Mouse (Mus musculus): ENCODE measurements around the gene Mtch2.
"Not testable (repeated sequence)": the region's sequence is repeated elsewhere in the genome, so short reads cannot be mapped to it uniquely, and the experiment has no call there.

Gene Mtch2

DNA sequence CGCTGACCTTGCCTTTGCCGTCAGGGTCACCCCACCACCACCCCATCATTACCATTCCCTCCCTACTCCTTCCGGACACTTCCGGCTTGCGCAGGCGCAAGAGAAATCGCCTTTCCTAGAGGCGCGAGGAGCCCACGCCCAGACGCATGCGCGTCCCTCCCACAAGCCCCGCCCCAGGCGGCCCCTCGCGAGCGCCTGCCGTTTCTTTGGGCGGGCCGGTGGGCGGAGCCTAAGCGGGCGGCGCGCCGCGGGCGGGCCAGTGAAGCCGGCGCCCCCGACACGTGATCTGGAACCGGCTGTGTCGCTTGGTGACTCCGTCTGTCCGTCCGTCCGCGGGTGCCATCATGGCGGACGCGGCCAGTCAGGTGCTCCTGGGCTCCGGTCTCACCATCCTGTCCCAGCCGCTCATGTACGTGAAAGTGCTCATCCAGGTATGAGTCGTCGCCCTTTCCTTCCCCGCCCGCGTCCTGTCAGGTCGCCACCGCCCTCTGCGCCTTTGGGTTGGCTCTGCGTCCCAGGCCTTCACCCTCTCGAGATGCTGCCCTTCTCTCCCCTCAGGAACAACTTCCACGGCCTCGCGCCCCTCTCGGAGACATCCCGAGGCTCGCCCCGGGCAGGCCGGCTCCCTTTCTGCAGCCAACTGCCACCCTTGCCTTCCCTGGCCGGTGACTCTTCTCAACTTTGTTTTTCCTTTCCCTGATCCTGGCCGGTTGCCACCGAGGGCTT lies at the start of gene Mtch2:
Gene Mtch2, plus strand, starts transcription at position 201 of the 726 bp plus-strand sequence.
- in situ Hi-C loops (cut with MboI, MseI) = no loop called here

DNA sequence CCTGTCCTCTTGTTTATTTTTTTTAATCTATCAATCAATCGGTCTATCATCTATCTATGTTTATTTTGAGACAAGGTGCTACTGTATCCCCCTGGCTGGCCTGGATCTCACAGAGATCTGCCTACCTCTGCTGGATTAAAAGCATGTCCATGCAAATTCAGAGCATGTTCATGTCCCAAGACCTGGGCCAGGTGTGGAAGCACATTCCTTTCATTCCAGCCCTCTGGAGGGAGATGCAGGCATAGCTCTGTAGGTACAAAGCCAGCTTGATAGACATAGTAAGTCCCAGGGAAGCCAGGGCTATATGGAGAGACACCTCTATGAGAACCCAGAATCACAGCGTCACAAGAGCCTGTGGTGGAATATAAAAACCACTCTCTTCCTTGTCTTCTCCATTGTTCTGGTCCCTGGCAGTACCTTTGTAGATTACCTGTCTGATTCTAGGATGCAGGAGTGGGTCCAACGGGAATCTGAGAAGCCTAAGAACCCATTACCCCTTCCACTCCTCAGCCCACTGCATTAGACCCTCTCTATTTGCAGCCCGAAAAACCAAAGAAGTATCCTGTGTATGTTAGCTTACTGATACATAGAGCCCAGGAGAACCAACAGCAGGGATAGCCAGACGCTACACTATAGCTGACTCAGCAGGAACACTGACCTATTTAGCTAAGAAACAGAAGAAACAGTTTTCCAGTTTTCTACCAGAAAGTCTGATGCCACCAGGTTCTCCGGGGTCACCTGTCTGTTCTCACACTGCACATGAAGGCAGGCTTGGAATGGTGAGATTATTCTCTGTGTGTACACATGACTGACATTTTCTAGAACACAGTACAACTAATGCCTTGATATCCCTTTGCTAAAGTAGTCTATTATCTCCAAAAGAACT lies 38.5 kb upstream of the Mtch2 start:
- in situ Hi-C loops (cut with MboI, MseI) = no loop called here

DNA sequence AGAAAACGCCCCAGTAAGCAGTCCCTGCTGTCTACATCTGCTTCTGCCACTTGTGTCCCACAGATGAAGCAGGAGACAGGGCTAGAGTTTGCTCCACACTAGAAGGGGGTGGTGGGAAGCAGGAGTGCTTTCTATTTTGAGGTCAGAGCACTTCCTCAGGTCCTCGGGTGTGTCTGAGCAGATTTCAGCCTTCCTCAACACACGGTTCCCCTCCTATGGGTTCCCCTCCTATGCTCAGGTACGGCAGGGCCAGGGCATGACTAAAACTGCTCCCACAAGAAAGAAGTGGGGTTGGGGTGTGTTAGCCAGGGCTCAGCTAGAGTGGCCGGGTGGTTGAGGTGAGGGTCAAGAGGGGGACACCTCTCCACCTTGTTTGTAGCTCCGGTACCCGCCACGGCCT lies 36.2 kb upstream of the Mtch2 start:
- in situ Hi-C loops (cut with MboI, MseI) = no loop called here

DNA sequence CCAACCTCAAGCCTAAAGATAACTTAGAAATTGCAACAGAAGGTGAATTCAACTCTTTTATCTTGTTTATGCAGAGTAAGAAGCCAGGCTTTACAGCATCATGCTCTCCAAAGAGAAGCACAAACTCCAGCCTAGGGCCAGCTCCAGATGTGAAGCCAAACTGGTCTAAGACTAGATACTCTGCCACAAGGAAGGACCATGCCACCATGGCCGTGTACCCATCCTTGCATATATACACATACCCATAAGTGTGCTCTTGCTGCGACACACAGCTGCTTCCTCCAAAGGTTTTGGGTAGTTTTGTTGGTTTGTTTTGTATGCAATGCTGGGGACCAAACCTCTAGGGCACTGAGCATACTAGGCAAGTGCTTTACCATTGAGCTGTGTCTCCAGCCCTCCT lies 31.7 kb upstream of the Mtch2 start:
- in situ Hi-C loops (cut with MboI, MseI) = no loop called here

DNA sequence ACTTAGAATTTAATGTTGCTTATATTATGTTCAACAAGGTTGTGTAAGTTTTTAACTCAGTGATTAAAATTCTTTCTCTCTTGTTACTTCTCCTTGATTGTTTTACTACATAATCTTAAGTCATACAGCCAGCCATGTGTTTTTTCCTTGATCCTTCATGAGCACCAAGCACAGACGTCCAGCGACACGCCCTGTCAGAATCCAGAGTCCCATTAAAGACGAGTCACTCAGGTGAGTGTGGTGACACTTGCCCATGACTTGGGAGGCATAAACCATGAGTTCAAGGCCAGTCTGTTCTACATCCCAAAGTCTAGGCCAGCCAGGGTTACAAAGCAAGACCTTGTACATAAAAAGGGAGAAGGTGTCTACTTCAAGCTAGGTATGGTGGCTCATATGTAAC lies 30.8 kb upstream of the Mtch2 start:
- in situ Hi-C loops (cut with MboI, MseI) = no loop called here

DNA sequence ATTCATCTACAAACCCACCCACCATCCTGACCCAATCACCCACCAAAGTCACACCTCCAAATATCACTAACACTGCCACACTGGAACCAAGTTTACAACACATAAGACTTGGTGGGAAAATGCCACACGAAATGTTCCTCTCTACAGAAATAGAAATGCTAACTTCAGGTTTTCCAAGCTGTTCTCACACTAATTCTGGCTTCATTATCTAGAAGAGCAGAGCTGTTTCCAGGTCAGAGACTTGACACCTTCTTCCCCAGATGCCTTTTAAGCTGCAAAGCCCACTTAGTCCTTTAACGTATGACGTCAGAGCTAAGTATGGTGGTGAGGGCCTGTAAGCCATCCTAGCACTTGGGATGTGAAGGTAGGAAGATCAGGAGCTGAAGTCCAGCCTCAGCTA lies 28.2 kb upstream of the Mtch2 start:
- in situ Hi-C loops (cut with MboI, MseI) = no loop called here

DNA sequence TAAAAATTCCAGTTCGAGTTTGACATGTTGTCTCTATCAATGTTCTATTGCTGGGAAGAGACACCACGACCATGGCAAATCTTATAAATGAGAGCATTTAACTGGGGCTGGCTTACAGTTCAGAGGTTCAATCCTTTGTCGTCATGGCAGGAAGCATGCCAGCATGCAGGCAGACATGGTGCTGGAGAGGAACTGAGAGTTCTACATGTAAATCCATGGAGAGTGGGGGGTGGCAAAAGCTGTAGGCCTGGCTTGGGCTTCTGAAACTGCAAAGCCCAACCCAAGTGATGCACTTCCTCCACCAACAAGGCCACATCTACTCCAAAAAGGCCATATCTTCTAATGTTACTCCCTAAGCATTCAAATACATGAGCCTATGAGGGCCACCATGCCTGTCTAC lies 26.1 kb upstream of the Mtch2 start:
- in situ Hi-C loops (cut with MboI, MseI) = no loop called here

DNA sequence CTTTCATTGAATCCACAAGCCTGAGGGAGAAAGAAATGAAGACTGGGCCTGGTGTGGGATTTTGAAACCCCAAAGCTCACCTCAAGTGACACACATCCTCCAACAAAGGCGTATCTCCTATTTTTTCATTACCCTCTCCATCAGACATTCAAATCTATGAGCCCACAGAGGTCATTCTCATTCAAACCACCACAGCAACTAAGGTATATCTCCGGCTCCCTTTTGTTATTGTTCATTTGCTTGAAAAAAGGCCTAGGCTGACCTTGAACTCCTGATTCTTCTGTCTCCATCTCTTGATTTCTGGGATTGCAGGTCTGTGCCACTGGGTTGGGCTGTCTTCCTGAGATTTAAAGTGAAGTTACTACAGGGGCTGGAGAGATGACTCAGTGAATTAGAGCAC lies 24.0 kb upstream of the Mtch2 start:
- in situ Hi-C loops (cut with MboI, MseI) = no loop called here

DNA sequence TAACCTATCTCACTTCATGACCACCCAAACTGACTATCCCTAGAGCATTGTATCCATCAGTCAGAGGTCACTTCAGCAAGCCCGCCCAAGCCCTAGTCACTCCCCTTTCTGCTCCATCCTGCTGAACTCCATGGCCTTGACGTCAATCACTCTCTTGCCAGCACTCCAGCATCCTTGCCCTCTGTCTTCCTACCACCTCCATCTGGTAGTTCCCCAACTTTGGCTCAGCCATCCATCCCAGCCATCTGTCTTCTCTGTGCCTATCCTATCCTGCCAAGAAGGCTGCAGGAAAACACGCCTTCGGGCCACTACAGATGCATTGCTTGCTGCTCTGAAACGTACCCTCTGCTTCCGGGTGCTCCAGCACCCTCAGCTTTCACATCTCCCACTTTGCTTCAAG lies 23.2 kb upstream of the Mtch2 start:
- in situ Hi-C loops (cut with MboI, MseI) = no loop called here

DNA sequence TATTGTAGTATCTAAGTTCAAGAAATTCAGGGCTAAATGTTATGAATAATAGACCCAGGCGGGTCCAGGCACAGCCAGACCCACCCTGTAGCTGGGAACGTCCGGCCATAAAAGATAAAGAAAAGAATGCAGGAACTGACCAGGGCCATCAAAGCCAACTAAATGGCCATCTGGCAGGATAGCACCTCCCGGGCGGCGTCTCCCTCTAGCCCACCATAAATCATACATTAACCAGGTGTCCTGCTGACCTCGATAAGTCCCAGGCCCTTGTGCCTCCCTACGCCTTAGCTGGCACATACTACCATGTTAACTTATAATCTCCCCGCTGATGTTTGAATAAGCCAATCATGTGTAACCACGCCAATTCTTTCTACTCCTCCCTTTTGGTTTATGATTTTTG lies 22.4 kb upstream of the Mtch2 start:
- in situ Hi-C loops (cut with MboI, MseI) = not testable (repeated sequence)

DNA sequence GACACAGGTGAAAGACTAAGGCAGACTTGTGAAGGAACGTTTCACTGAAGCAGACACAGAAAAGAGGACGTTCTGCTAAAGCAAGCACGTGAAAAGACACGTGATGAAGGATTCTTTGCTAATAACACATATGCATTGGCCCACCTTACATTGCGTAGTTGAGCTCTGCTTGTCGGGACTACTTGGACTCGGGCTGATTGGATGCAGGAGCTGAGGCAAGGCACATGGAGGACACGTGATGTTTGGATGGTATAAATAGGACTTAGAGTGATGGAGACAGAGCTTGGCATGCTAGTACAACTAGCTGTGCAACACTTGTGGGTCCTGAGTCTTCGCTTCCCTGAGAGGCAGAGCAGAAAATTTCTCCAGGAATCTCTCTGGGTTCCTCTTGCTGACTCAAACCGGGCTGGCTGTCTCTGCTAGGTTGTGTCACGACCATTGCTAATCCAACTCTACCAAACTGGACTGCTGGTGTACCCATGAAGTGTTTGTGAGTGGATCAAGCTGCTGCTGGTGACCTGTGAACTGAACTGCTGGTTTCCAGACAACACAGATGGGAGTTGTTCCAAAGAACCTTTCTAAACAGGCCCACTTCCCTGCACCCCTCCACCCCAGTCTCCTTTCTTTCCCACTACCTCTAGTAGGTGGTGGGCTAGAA lies 21.3 kb upstream of the Mtch2 start:
- in situ Hi-C loops (cut with MboI, MseI) = no loop called here

DNA sequence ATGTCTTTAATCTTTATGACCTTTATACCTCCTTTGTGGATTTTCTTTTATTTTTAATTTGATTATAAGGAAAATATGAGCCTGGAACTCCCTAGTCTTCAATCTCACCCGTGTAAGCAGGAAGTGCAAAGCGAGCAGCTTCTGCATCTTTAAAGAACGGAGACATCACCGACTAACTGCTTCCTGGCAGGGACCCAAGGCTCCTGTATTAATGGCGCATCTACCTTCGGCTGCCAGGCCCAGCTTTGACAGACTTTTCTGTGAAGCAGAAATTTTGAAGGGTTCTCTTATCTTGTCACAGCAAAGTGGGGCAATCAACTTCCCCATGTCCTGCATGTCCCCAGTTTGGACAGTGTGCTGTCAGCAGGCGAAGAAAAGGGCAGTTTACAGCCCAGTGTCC lies 18.2 kb upstream of the Mtch2 start:
- in situ Hi-C loops (cut with MboI, MseI) = no loop called here

DNA sequence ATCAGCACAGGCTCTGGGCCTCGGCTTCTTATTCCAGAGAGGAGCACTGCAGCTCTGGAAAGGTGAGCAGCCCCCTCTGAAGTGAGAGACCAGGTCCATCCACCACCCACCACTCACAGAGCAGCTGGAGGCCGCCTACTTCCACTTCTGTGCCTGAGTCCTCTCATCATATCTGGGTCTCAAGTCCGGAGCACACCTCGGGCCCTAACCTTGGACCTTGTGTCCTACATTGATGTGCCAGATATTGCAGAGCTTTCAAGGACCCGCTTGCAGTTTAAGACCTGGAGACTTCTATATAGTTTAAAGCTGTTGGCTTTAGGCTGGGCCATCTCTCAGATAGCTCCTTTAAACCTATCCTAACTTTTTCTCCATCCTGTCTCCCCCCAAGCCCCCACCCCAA lies 13.5 kb upstream of the Mtch2 start:
- in situ Hi-C loops (cut with MboI, MseI) = no loop called here

DNA sequence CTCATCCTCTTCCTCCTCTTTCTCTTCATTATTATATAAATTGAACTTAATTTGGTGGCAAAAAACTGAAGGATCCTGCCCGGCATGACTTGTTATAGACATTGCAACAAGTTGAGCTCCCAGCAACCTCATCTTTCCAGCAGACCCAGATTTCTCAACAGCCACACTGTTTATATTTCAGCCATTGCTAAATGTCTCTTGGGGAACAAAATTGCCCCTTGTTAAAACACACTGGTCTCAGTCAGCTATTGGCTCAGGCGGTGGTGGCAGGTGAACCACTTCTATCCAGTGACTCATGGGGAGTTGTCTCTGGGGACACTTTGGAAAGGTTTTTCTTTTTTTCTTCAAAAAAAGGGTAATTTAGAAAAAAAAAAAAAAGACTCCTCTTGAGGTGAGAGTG lies 8.3 kb upstream of the Mtch2 start:
- in situ Hi-C loops (cut with MboI, MseI) = no loop called here

DNA sequence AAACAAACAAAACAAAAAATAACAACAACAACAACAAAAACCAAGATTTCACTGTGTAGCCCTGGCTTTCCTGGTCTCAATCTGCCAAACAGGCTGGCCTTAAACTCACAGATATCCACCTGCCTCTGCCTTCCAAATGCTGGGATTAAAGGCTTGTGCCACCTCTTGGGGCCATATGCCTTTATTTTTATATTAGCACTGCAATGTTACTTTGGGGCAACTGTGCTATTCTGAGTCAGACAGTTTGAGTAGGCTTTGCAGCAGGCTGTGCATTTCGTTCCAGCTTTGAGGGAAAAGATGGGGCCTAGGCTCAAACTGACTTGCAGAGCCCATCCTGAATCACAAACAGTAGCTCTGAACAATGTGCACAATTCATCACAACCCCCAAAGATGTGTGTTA lies 3.3 kb upstream of the Mtch2 start:
- in situ Hi-C loops (cut with MboI, MseI) = no loop called here

DNA sequence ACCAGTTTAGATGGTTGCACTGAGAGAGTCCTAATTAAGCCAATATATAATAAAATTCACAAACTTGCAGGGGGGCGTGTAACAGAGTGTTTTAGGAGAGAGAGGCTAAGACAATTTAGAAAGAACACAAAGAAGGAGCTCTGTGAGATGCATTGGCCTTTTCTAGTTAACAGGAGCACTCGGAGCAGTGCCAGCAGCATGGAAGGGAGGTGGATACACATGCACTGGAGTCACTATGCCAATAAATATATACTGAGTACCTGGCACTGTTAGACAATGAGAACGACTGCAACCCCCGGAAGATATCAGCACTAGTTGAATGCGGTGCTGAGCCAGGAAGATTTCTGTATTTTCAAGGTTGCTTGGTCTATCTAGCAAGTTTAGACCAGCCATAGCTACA lies 2.7 kb upstream of the Mtch2 start:
- in situ Hi-C loops (cut with MboI, MseI) = no loop called here

DNA sequence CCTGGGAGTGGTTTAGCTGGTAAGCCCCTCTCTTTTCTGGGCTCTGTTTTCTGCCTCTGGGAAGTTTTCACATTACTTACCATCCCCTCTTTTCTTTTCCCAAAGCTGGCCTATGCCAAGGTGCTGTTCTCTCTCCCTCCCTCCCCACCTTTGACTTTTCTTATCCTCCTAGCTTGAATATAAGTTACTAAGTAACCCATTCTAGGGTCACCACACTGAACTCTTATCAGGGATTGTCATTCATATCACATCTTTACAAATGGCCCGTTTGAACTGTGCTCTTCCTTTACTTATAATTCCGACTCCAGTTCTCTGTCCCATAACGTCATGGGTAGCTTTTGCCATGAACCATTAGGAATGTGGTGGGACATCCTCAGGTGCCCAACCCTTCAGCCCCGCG lies 1.7 kb upstream of the Mtch2 start:
- in situ Hi-C loops (cut with MboI, MseI) = no loop called here

DNA sequence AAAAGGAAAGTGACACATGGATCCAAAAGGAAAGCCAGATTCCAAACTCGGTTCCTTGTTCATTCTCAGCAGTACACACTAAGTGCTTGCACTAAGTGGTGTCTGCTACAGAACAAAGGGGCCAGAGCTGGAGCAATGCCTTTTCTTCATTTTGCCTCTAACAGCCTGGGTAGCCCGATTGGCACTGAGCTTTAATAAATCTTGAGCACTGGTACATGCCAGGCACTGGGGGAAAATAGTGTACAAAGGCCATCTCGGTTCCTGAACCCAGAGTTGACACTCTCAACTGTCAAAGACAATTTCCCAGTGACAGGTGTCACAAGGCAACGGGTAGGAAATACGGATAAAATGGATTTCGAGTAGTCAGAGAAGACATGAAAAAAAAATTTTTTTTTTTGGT lies 784 bp upstream of the Mtch2 start:
- in situ Hi-C loops (cut with MboI, MseI) = no loop called here

DNA sequence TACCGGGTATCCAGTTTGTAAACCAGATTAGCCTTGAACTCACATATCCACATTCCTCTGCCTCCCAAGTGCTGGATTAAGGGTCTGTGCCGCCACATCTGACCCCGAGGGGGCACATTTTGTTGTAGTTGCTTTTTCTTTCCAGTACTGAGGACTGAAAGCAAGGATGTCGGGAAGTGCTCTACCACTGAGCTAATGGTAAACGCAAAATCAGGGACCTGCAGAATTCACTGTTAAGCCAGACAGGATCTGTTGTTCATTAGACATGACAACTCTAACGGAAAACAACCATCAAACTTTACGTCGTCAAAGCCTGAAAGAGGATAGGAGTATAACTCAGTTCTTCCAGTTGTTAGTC lies 379 bp upstream of the Mtch2 start:
- in situ Hi-C loops (cut with MboI, MseI) = no loop called here

DNA sequence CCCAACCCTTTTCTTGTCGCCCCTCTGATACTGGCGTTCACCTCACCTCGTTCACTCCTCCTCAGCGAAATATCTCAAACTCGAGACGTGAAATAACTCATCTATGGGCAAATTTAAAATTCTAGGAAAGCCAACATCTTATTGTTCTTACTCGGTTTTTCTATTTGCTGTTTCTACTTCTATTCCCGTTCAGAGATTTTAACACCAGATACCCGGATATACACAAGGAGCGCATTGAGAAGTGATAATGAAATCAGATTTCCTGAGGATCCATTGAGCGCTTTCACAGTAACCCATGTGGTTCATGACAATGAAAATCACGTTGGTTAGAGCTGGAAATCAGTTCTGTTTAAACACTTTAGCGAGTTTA lies 711 bp downstream of the Mtch2 start:
- in situ Hi-C loops (cut with MboI, MseI) = no loop called here

DNA sequence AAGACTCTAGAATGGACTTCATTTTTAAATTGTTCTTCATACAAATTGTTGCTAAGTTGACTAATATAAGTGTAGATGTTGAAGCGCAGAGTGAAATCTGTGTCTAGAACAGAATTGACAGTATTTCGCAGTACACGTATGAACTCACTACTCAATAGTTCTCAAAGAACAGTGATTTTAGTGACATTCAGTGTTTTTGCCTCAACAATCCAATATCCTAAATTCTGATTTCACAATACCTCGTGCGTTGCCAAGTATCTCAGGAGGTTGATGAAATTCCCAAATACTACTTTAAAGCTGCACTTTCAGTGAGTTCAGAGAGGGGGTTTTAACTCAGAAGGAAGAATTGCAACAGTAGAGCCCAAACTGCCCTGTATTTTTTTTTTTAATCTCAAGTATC lies 1.4 kb downstream of the Mtch2 start:
- in situ Hi-C loops (cut with MboI, MseI) = no loop called here

DNA sequence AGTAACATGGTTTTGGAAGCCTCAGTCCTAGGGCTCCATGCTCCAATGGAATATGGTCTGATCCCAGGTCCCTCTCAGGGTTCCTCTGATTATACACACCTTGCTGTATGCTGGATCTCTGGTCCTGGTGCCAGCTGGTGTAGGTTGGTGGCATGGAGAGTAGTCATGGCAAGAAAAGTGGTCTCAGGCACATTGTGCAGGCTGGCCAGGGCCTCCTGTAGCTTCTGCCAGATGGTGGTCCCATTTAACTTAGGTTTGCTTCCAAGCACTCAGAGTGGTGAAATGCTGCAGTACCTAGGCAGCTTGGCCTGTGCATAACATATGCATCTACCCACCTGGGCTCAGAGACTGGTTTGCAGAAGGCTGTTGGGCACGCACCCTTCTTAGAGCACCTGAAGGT lies 3.4 kb downstream of the Mtch2 start:
- in situ Hi-C loops (cut with MboI, MseI) = no loop called here

DNA sequence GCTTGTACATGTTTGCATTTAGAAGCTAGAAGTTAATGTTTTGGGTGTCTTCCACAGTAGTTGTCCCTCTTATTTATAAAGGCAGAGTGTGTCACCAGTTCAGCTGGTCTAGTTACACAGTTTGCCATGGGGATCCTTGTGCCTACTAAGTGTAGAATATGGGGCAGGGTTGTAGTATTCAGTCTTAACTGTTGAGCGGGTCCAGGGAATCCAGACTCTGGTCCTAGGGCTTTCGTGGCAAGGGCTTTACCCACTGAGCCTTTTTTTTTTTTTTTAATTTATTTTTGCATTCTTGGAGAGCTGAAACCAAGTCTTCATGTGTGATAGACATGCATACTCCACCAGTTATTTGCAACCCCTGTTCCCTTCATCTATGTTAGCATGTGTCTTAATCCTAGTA lies 14.5 kb downstream of the Mtch2 start:
- in situ Hi-C loops (cut with MboI, MseI) = no loop called here

Data from T-helper 1 cell (primary cell).